Mouse (Mus musculus) lung, embryonic 14.5 days (tissue): Measurements from ENCODE around the gene Cd28. TPM values are rescaled to one million over a fixed set of nuclear protein-coding genes. Genes with fewer than 3 reads are reported as not detected.
A peak's percentile ranks its signal among the peaks of the same experiment; 100 is the strongest.

Source experiments
- ATAC-seq: fragments of 200-750 bp; cut with Nextera tagmentation; 2 replicates; pipeline ENCODE4 v1.8.0; 2017; ENCODE audit warnings: mild to moderate bottlenecking, moderate TSS enrichment, moderate library complexity; ENCODE audit not compliant: insufficient read depth
- DNase-seq: peaks from one replicate; pipeline ENCODE4 v3.0.0-alpha.2; 2015
- H3K27ac ChIP-seq: fragments of 300-500 bp; sonication (generic); 2 replicates; pipeline ENCODE4 v1.5.1; 2014; ENCODE audit warnings: low read depth, mild to moderate bottlenecking, moderate library complexity
- H3K27me3 ChIP-seq: fragments of 300-500 bp; sonication (generic); 2 replicates; pipeline ENCODE4 v1.6.1; 2014; ENCODE audit warnings: low read length, control low read depth; ENCODE audit not compliant: insufficient read depth
- H3K36me3 ChIP-seq: fragments of 300-500 bp; sonication (generic); 2 replicates; pipeline ENCODE4 v1.6.1; 2014; ENCODE audit warnings: control low read depth; ENCODE audit not compliant: insufficient read depth
- H3K4me1 ChIP-seq: fragments of 300-500 bp; sonication (generic); 2 replicates; pipeline ENCODE4 v1.6.1; 2014; ENCODE audit warnings: antibody characterized with exemption, control low read depth; ENCODE audit not compliant: insufficient read depth
- H3K4me2 ChIP-seq: fragments of 300-500 bp; sonication (generic); 2 replicates; pipeline ENCODE4 v1.6.1; 2014; ENCODE audit warnings: mild to moderate bottlenecking
- H3K4me3 ChIP-seq: fragments of 300-500 bp; sonication (generic); 2 replicates; pipeline ENCODE4 v1.5.1; 2014; ENCODE audit warnings: low read depth, low read length
- H3K9ac ChIP-seq: fragments of 300-500 bp; sonication (generic); 2 replicates; pipeline ENCODE4 v1.6.1; 2014
- H3K9me3 ChIP-seq: fragments of 300-500 bp; sonication (generic); 2 replicates; pipeline ENCODE4 v1.6.1; 2016; ENCODE audit warnings: low read depth, low read length, control low read depth
- CTCF ChIP-seq: IDR thresholded peaks from 2 replicates; pipeline ENCODE4 v1.5.1; 2016; ENCODE audit warnings: antibody characterized with exemption, low read depth
- WGBS: fragments of 180-500 bp; shearing (Covaris S2); extraction: QIAGEN DNeasy Blood & Tissue Kit; methylation state at CpG from one replicate; pipeline ENCODE4 v1.1.7; 2014; 5-methylcytosine and 5-hydroxymethylcytosine counted together
- polyA plus RNA-seq: library from polyadenylated mRNA; unstranded; fragments of >200 nt; fragmentation: Nextera tagmentation; extraction: Ambion mirVana; gene quantifications from 2 replicates; pipeline ENCODE4 v1.2.1, GENCODE M21; 2014

Gene Cd28
- polyA plus RNA-seq, 1 experiment from 2014 or later: 0.16 TPM

GRCm38 (mm10) chr1:60776166-60776565 is 59.6 kb downstream of the Cd28 start:
- TF ChIP-seq CTCF: no peak
- no peak for ATAC-seq
- Histone ChIP-seq H3K4me1 (no peaks in the 10 kb centered on the region; the same call in 1 of the 2 replicates), H3K4me2 (no peak overlapping the region), H3K27ac (no peak overlapping the region), H3K27me3 (no peaks in the 10 kb centered on the region), H3K36me3 (no peaks in the 10 kb centered on the region), H3K9me3 (no peaks in the 10 kb centered on the region), H3K4me3 (no peak overlapping the region), H3K9ac (no peak overlapping the region)
- no peak for DNase-seq
- WGBS: 70% methylated on average over 4 of the region's 4 CpGs

GRCm38 (mm10) chr1:60776906-60777305 is 60.3 kb downstream of the Cd28 start:
- Histone ChIP-seq H3K9ac (no peak overlapping the region), H3K4me3 (no peak overlapping the region), H3K4me2 (no peak overlapping the region), H3K27ac (no peak overlapping the region), H3K27me3 (no peaks in the 10 kb centered on the region), H3K9me3 (no peaks in the 10 kb centered on the region), H3K4me1 (no peaks in the 10 kb centered on the region; the same call in 1 of the 2 replicates), H3K36me3 (no peaks in the 10 kb centered on the region)
- ATAC-seq (no peak), DNase-seq (no peak)
- no peak for TF ChIP-seq CTCF
- WGBS: 70% methylated on average over 3 of the region's 3 CpGs

GRCm38 (mm10) chr1:60778465-60779115 is 62.0 kb downstream of the Cd28 start:
- H3K27ac ChIP-seq: no peak overlapping the region
- no peaks in the 10 kb centered on the region for H3K36me3 ChIP-seq
- H3K4me1 ChIP-seq: no peaks in the 10 kb centered on the region; the same call in 1 of the 2 replicates
- no peak overlapping the region for H3K4me2 ChIP-seq
- 45% methylated on average over 8 of the region's 8 CpGs for WGBS
- DNase-seq (peak; percentile 67), ATAC-seq (peak; percentile 65)
- H3K27me3 ChIP-seq: no peaks in the 10 kb centered on the region
- TF ChIP-seq CTCF: no peak
- no peaks in the 10 kb centered on the region for H3K9me3 ChIP-seq
- H3K9ac ChIP-seq: no peak overlapping the region
- H3K4me3 ChIP-seq: no peak overlapping the region

DNA sequence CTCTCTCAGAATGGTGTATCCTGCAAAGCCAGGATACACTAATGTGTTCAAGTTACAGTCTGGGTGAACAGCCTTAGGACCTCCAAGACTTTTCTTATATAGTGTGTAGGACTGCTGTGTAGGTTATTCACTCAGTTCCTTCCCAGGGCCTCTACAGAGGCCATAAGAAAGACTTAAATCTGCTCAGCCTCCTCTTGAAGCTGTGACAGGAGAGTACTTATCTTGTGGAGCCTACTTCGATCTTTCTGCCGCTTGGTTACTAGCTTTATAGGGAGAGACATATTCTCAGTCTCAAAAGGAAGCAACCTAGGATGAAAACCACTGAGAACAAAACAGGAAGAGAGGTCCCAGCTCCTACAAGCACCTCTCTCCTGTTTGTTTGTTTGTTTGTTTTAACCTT is 62.6 kb downstream of the Cd28 start:
- no peak overlapping the region for H3K4me2 ChIP-seq
- no peak overlapping the region for H3K4me3 ChIP-seq
- H3K36me3 ChIP-seq: no peaks in the 10 kb centered on the region
- 89% methylated on average over 2 of the region's 2 CpGs for WGBS
- TF ChIP-seq CTCF: no peak
- H3K4me1 ChIP-seq: no peaks in the 10 kb centered on the region; the same call in 1 of the 2 replicates
- no peak overlapping the region for H3K27ac ChIP-seq
- ATAC-seq (no peak), DNase-seq (no peak)
- H3K27me3 ChIP-seq: no peaks in the 10 kb centered on the region
- no peak overlapping the region for H3K9ac ChIP-seq
- H3K9me3 ChIP-seq: no peaks in the 10 kb centered on the region

DNA sequence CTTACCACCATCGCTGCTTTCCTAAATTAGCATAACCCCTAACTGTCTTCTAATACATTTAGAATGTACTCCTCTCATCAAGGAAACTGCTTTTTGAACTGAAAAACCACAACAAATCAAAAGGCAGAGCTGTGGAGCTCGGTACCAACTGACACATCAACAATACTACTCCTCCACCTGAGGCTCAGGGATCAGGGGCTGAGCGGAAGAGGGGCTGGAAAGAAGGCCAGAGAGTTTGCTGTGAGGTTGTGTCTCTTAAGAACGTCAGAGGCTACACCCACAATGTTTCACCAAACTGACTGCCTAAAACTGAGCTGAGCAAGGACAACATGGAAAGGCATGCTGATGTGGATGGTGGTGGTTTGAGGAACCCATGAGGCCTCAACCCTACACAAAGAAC is 65.1 kb downstream of the Cd28 start:
- ATAC-seq: no peak
- Histone ChIP-seq H3K4me2 (no peak overlapping the region), H3K9ac (no peak overlapping the region), H3K36me3 (no peaks in the 10 kb centered on the region), H3K4me1 (no peaks in the 10 kb centered on the region; the same call in 1 of the 2 replicates), H3K27ac (no peak overlapping the region), H3K9me3 (no peaks in the 10 kb centered on the region), H3K27me3 (no peaks in the 10 kb centered on the region), H3K4me3 (no peak overlapping the region)
- 76% methylated on average over 4 of the region's 4 CpGs for WGBS
- DNase-seq: no peak
- TF ChIP-seq CTCF: no peak

DNA sequence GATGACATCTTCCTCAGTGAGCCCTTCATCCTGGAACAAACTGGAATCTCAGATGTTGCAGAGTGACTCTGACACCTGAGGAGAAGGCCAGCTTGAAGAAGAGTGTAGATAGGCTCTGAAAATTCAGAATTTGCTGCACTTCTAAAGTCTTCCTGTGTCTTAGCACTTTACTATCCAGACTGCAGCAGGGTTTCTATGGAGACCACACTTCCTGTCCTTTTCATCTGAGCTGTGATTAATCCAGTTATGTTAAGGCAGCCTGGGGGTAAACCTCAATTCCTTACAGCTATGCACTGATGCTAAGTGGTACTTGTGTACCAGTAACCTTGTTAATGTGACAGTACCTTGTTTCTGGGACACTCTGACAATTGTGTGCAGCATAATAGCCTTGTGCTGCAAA is 77.1 kb downstream of the Cd28 start:
- TF ChIP-seq CTCF: no peak
- Histone ChIP-seq H3K36me3 (no peaks in the 10 kb centered on the region), H3K4me2 (no peak overlapping the region), H3K9ac (no peak overlapping the region), H3K4me1 (no peaks in the 10 kb centered on the region), H3K9me3 (no peaks in the 10 kb centered on the region), H3K27me3 (no peaks in the 10 kb centered on the region), H3K27ac (no peak overlapping the region), H3K4me3 (no peak overlapping the region)
- DNase-seq (peak; percentile 17), ATAC-seq (no peak)

DNA sequence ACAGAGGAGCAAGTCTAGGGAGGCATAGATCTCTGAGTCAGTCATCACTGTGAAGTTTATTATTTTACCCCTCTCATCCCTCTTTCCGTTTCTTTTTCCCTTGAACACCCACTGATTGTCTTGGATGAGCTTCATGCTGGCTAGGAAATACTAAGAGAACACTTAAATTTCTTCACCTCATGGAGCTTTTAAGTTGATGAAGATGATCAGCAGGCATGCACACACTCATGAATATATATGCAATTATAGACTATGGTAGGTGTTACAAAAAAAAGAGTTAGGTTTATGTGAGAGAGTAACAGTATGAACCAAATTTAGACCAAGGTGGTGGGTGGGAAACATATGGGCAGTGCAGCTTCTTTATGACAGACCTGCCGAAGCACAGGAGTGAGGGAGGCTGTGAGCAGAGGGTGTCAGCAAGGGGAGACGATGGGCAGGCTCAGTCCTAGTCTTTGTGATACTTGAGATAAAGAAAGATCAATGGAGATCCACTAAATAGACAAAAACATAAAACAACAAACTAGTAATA is 79.1 kb downstream of the Cd28 start:
- 64% methylated on average over 3 of the region's 3 CpGs for WGBS

More for the DNA sequence above, 79.1 kb downstream of the Cd28 start:
- Histone ChIP-seq H3K9me3 (no peaks in the 10 kb centered on the region), H3K36me3 (no peaks in the 10 kb centered on the region), H3K4me1 (no peaks in the 10 kb centered on the region), H3K9ac (no peak overlapping the region), H3K27ac (no peak overlapping the region), H3K27me3 (no peaks in the 10 kb centered on the region), H3K4me2 (no peak overlapping the region), H3K4me3 (no peak overlapping the region)
- no peak for TF ChIP-seq CTCF
- no peak for ATAC-seq
- DNase-seq: no peak
